Mouse (Mus musculus): ENCODE results near the gene Atp6v1fnb.

DNA sequence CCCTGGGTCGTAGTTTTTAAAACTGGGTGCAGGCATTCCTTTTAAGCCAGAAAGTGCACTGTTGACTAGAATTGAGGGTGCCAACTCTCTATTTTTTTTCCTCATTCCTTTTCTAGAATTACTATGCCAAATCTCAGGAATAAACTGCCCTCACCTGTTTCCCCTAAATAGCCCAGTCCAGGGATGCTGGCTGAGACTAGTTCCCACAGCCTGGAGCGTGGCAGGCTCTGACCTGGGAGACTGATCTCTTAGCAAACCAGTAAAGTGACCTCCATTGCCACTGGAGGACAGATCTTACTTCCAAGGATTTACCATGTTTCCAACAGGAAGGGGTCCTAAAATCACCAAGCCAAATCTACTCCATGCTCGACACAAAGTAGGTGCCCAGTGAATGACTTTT, 2.4 kb upstream of the Atp6v1fnb start:
- TF ChIP-seq POLR2A (IDR thresholded peaks at IDR 0.05; ENCODE audit: borderline replicate concordance, extremely low read depth, insufficient read depth, insufficient read length, poor library complexity, severe bottlenecking) (no peak), CTCF (IDR thresholded peaks at IDR 0.05; ENCODE audit: borderline replicate concordance, extremely low read depth, insufficient read depth, insufficient read length) (no peak)
